Mouse (Mus musculus) MEL (cell line): ENCODE measurements around the gene Ppp2r5e. TPM values are rescaled to one million over a fixed set of nuclear protein-coding genes. Genes with fewer than 3 reads are reported as not detected.

Experiments
- DNase-seq: peaks from one replicate; pipeline ENCODE4 v3.0.0; 2011; ENCODE audit warnings: low read depth, low spot score
- H3K27ac ChIP-seq: 2 replicates; pipeline ENCODE4 v1.5.1; 2012; ENCODE audit warnings: low read depth, mild to moderate bottlenecking, control low read depth, low read length, moderate library complexity; ENCODE audit not compliant: control insufficient read depth
- H3K27me3 ChIP-seq, 2 experiments: fragments of 150-350 bp in 1 of 2; sonication (generic) in 1 of 2; 2 replicates each; pipeline ENCODE4 v1.6.1; 2012; ENCODE audit warnings: low read length in 2 of 2, mild to moderate bottlenecking in 2 of 2, improper control_type of control experiment in 1 of 2, moderate library complexity in 1 of 2; ENCODE audit not compliant: insufficient read depth in 2 of 2, control insufficient read depth in 1 of 2
- H3K36me3 ChIP-seq, 2 experiments: 2 replicates each; pipeline ENCODE4 v1.6.1; 2012 to 2014; ENCODE audit warnings: low read length in 2 of 2, improper control_type of control experiment in 1 of 2, inconsistent platforms in 1 of 2, mild to moderate bottlenecking in 1 of 2; ENCODE audit not compliant: insufficient read depth in 2 of 2, control insufficient read depth in 1 of 2
- H3K4me1 ChIP-seq, 2 experiments: fragments of 150-350 bp in 1 of 2; sonication (generic) in 1 of 2; 2 replicates each; pipeline ENCODE4 v1.6.1; 2012; ENCODE audit warnings: low read length in 2 of 2, improper control_type of control experiment in 1 of 2, mild to moderate bottlenecking in 1 of 2; ENCODE audit not compliant: insufficient read depth in 2 of 2, control insufficient read depth in 1 of 2
- H3K4me3 ChIP-seq, 2 experiments: fragments of 150-350 bp in 1 of 2; sonication (generic) in 1 of 2; 2 replicates each; pipeline ENCODE4 v1.5.1; 2012; ENCODE audit warnings: low read depth in 2 of 2, low read length in 2 of 2, mild to moderate bottlenecking in 2 of 2, moderate library complexity in 2 of 2, control low read depth in 1 of 2, improper control_type of control experiment in 1 of 2; ENCODE audit not compliant: control insufficient read depth in 1 of 2, insufficient read depth in 1 of 2
- H3K79me2 ChIP-seq: 2 replicates; pipeline ENCODE4 v1.6.1; 2012; ENCODE audit warnings: mild to moderate bottlenecking, low read length, moderate library complexity; ENCODE audit not compliant: control insufficient read depth, poor library complexity, insufficient read depth
- H3K9ac ChIP-seq: 2 replicates; pipeline ENCODE4 v1.6.1; 2012; ENCODE audit warnings: low read depth, mild to moderate bottlenecking, control low read depth, low read length, moderate library complexity; ENCODE audit not compliant: control insufficient read depth, poor library complexity, severe bottlenecking
- H3K9me3 ChIP-seq: fragments of 150-350 bp; sonication (generic); replicated peaks from 2 replicates; pipeline ENCODE4 v1.6.1; 2012; ENCODE audit warnings: mild to moderate bottlenecking, low read length, improper control_type of control experiment, moderate library complexity; ENCODE audit not compliant: insufficient read depth
- CHD1 ChIP-seq: IDR thresholded peaks from 2 replicates; pipeline ENCODE4 v1.6.1; 2012; ENCODE audit warnings: low read depth, mild to moderate bottlenecking, inconsistent platforms, low read length, improper control_type of control experiment
- CHD2 ChIP-seq: IDR thresholded peaks from 2 replicates; pipeline ENCODE4 v1.6.1; 2011; ENCODE audit warnings: low read length, improper control_type of control experiment
- E2F4 ChIP-seq: IDR thresholded peaks from 2 replicates; pipeline ENCODE4 v1.6.1; 2011; ENCODE audit warnings: low read depth, low read length, improper control_type of control experiment, borderline replicate concordance
- ELF1 ChIP-seq: IDR thresholded peaks from 2 replicates; pipeline ENCODE4 v1.6.1; 2014; ENCODE audit warnings: low read depth, mild to moderate bottlenecking, inconsistent platforms, low read length, improper control_type of control experiment, moderate library complexity
- ETS1 ChIP-seq: IDR thresholded peaks from 2 replicates; pipeline ENCODE4 v1.6.1; 2012; ENCODE audit warnings: low read depth, mild to moderate bottlenecking, inconsistent platforms, low read length, improper control_type of control experiment, moderate library complexity
- GATA1 ChIP-seq: IDR thresholded peaks from 2 replicates; pipeline ENCODE4 v1.6.1; 2011; ENCODE audit warnings: low read depth, low read length, improper control_type of control experiment
- KAT2A ChIP-seq: conservative IDR thresholded peaks from 2 replicates; pipeline ENCODE4 v1.6.1; 2012; ENCODE audit warnings: low read depth, low read length, improper control_type of control experiment, inconsistent platforms
- MAFK ChIP-seq: IDR thresholded peaks from 2 replicates; pipeline ENCODE4 v1.6.1; 2011; ENCODE audit warnings: low read depth, mild to moderate bottlenecking, low read length, improper control_type of control experiment, borderline replicate concordance
- MAZ ChIP-seq: IDR thresholded peaks from 2 replicates; pipeline ENCODE4 v1.6.1; 2012; ENCODE audit warnings: low read depth, mild to moderate bottlenecking, inconsistent platforms, low read length, improper control_type of control experiment
- MEF2A ChIP-seq: IDR thresholded peaks from 2 replicates; pipeline ENCODE4 v1.6.1; 2014; ENCODE audit warnings: low read depth, mild to moderate bottlenecking, inconsistent platforms, low read length, improper control_type of control experiment; ENCODE audit not compliant: poor library complexity, insufficient replicate concordance, severe bottlenecking; ENCODE audit errors: extremely low read depth
- MYC ChIP-seq: IDR thresholded peaks from 2 replicates; pipeline ENCODE4 v1.6.1; 2011; ENCODE audit warnings: low read depth, mild to moderate bottlenecking, low read length, improper control_type of control experiment, moderate library complexity
- NELFE ChIP-seq: IDR thresholded peaks from 2 replicates; pipeline ENCODE4 v1.6.1; 2011; ENCODE audit warnings: low read depth, low read length, improper control_type of control experiment
- RCOR1 ChIP-seq: IDR thresholded peaks from 2 replicates; pipeline ENCODE4 v1.6.1; 2012; ENCODE audit warnings: low read depth, mild to moderate bottlenecking, inconsistent platforms, low read length, improper control_type of control experiment
- SIN3A ChIP-seq: IDR thresholded peaks from 2 replicates; pipeline ENCODE4 v1.6.1; 2012; ENCODE audit warnings: low read length, improper control_type of control experiment, inconsistent platforms
- SMC3 ChIP-seq: IDR thresholded peaks from 2 replicates; pipeline ENCODE4 v1.6.1; 2011; ENCODE audit warnings: low read depth, low read length, improper control_type of control experiment
- TBP ChIP-seq: IDR thresholded peaks from 2 replicates; pipeline ENCODE4 v1.8.0; 2011; ENCODE audit warnings: low read depth, low read length, improper control_type of control experiment
- USF2 ChIP-seq, 2 experiments: IDR thresholded peaks; 2 replicates each; pipeline ENCODE4 v1.6.1; 2011 to 2012; ENCODE audit warnings: improper control_type of control experiment in 2 of 2, low read length in 2 of 2, borderline replicate concordance in 1 of 2, inconsistent platforms in 1 of 2, low read depth in 1 of 2, mild to moderate bottlenecking in 1 of 2; ENCODE audit not compliant: insufficient read depth in 1 of 2
- ZKSCAN1 ChIP-seq: IDR thresholded peaks from 2 replicates; pipeline ENCODE4 v1.6.1; 2012; ENCODE audit warnings: low read depth, mild to moderate bottlenecking, inconsistent platforms, low read length, improper control_type of control experiment, moderate library complexity
- ZMIZ1 ChIP-seq: IDR thresholded peaks from 2 replicates; pipeline ENCODE4 v1.6.1; 2012; ENCODE audit warnings: low read depth, mild to moderate bottlenecking, inconsistent platforms, low read length, improper control_type of control experiment, moderate library complexity
- polyA plus RNA-seq, 2 experiments: library from polyadenylated mRNA; stranded (reverse) in 1 of 2; unstranded in 1 of 2; fragments of >175 nt in 1 of 2; fragments of >200 nt in 1 of 2; gene quantifications; 2 replicates each; pipeline versions ENCODE4 v1.2.1 to v1.2.4; 2012; ENCODE audit warnings: low replicate concordance in 2 of 2, low read depth in 1 of 2; ENCODE audit not compliant: insufficient read length in 2 of 2, insufficient read depth in 1 of 2, missing spikeins in 1 of 2
- total RNA-seq: library from RNA; depleted of rRNA; stranded (reverse); fragments of 300-350 nt; gene quantifications from 2 replicates; pipeline ENCODE4 v1.2.3, GENCODE M21; 2012

The Ppp2r5e gene
- total and polyA plus RNA-seq, 3 experiments = 9.0 to 200 (median 21.3) TPM

DNA sequence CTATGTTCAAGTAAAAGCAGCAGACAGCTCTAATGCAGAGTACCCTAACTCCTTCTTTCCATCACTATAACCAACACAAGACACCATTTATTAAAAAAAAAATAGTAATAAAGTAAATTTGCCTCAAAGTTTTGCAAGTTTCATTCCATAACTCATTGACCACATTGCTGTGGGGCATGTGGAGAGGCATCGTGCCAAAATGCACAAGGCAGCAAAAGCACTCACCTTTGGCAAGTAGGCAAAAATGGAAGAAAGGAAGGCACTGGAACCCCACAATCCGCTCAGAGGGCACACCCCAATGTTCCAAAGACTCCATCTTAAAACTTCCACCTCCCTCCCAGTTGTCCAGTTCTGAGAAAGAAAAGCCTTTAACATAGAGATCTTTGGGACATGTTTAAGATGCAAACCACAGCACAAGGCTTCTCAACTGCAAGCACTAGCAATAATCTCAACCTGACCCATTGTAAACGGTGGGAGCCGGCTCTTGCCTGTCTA is 50.6 kb downstream of the Ppp2r5e start:
- Histone ChIP-seq H3K36me3 (no peaks in the 10 kb centered on the region; a peak in 1 of 4 replicates), H3K4me1 (no peaks in the 10 kb centered on the region), H3K9ac (no peak overlapping the region), H3K79me2 (peaks cover 25% of the 10 kb centered on the region), H3K9me3 (no peaks in the 10 kb centered on the region), H3K27ac (no peak overlapping the region), H3K27me3 (no peaks in the 10 kb centered on the region), H3K4me3 (no peak overlapping the region)
- no peak for DNase-seq
- no peak for TF ChIP-seq ELF1
- no peak for TF ChIP-seq MYC
- TF ChIP-seq KAT2A = no peak
- no peak for TF ChIP-seq ETS1

DNA sequence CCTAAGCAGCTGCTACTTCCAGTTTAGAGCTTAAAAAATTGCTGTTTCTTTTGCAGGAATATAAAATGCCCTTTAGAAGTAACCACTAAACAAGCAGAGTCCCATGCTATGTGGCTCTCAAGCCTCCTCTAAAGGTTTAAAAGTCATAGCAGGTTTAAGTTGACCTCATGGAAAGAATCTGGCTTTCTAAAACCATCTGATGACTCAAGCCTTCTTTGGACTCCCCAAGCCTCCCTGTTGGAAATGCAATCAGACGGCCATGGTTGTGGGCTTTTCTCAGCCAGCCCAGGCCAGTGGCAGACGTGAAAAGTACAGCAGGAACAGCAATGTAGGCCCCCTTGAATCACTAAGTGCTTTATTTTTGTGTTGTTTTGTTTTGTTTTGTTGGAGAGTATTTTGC is 51.4 kb downstream of the Ppp2r5e start:
- DNase-seq = no peak
- H3K4me3 ChIP-seq = no peak overlapping the region
- no peak overlapping the region for H3K27ac ChIP-seq
- no peak overlapping the region for H3K9ac ChIP-seq
- no peaks in the 10 kb centered on the region for H3K9me3 ChIP-seq
- H3K36me3 ChIP-seq = no peaks in the 10 kb centered on the region; a peak in 1 of 4 replicates
- no peaks in the 10 kb centered on the region for H3K4me1 ChIP-seq
- TF ChIP-seq ZMIZ1 = no peak
- no peak for TF ChIP-seq TBP
- no peak for TF ChIP-seq SMC3
- TF ChIP-seq CHD1 = no peak
- no peak for TF ChIP-seq E2F4
- TF ChIP-seq MEF2A = no peak
- TF ChIP-seq NELFE = no peak
- no peak for TF ChIP-seq RCOR1
- no peak for TF ChIP-seq USF2 (IDR thresholded peaks at IDR 0.05; ENCODE audit: borderline replicate concordance in 1 of 2, insufficient read depth in 1 of 2, low read depth in 1 of 2, low read length in 2 of 2)
- TF ChIP-seq GATA1 = no peak
- TF ChIP-seq ZKSCAN1 = no peak
- TF ChIP-seq MAZ = no peak
- no peak for TF ChIP-seq SIN3A
- no peak for TF ChIP-seq MAFK
- no peak for TF ChIP-seq CHD2
- no peaks in the 10 kb centered on the region for H3K27me3 ChIP-seq
- H3K79me2 ChIP-seq = peaks cover 23% of the 10 kb centered on the region
